Mouse (Mus musculus): ENCODE measurements around the gene Btbd7. TPM values are rescaled to one million over a fixed set of nuclear protein-coding genes. Genes with fewer than 3 reads are reported as not detected.

Btbd7 gene
- polyA plus RNA-seq, 1 experiment, result 0.10 TPM

DNA sequence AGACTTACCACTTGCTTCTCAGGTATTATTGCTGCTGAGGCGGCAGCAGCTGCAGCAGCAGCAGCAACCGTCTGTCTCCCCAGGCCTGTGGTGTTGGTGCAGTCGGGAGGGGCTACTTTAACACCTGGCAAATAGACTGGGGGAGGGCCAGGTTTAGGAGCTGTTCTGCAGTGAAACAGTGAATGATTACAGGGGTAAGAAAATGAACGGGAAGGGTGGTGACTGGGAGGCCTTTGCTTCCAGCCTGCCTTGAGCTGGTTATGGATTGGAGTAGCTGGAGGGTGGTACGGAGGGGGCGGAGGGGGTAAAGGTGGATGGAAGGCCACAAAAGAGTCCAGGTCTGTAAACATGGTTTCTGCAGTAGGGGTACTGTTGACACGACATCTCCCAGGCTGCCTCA is 90.3 kb downstream of the Btbd7 start:
- Histone ChIP-seq H3K9me3 (ENCODE audit: control insufficient read depth, low read length) (no peaks in the 10 kb centered on the region), H3K4me3 (replicated peaks) (no peak overlapping the region), H3K27me3 (ENCODE audit: control insufficient read depth) (no peaks in the 10 kb centered on the region), H3K4me1 (ENCODE audit: control insufficient read depth) (no peaks in the 10 kb centered on the region), H3K36me3 (ENCODE audit: control insufficient read depth) (peaks cover 89% of the 10 kb centered on the region)
- TF ChIP-seq TAL1 (IDR thresholded peaks at IDR 0.05; ENCODE audit: low read length), result no peak
- TF ChIP-seq GATA1 (IDR thresholded peaks at IDR 0.05; ENCODE audit: low read length), result no peak

GRCm38 (mm10) chr12:102785593-102785985 is 92.7 kb downstream of the Btbd7 start:
- H3K27me3 ChIP-seq (ENCODE audit: control insufficient read depth), result no peaks in the 10 kb centered on the region
- no peak overlapping the region for H3K4me3 ChIP-seq (replicated peaks)
- no peak for TF ChIP-seq GATA1 (IDR thresholded peaks at IDR 0.05; ENCODE audit: low read length)
- H3K36me3 ChIP-seq (ENCODE audit: control insufficient read depth), result peaks cover 86% of the 10 kb centered on the region
- H3K4me1 ChIP-seq (ENCODE audit: control insufficient read depth), result no peaks in the 10 kb centered on the region
- H3K9me3 ChIP-seq (ENCODE audit: control insufficient read depth, low read length), result no peaks in the 10 kb centered on the region

GRCm38 (mm10) chr12:102784899-102785592 is 93.2 kb downstream of the Btbd7 start:
- Histone ChIP-seq H3K27me3 (ENCODE audit: control insufficient read depth) (no peaks in the 10 kb centered on the region), H3K4me3 (replicated peaks) (no peak overlapping the region), H3K36me3 (ENCODE audit: control insufficient read depth) (peaks cover 82% of the 10 kb centered on the region), H3K9me3 (ENCODE audit: control insufficient read depth, low read length) (no peaks in the 10 kb centered on the region), H3K4me1 (ENCODE audit: control insufficient read depth) (no peaks in the 10 kb centered on the region)
- TF ChIP-seq TAL1 (IDR thresholded peaks at IDR 0.05; ENCODE audit: low read length) (no peak), GATA1 (IDR thresholded peaks at IDR 0.05; ENCODE audit: low read length) (no peak)

GRCm38 (mm10) chr12:102782841-102783240 is 95.4 kb downstream of the Btbd7 start:
- Histone ChIP-seq H3K36me3 (ENCODE audit: control insufficient read depth) (peaks cover 86% of the 10 kb centered on the region), H3K4me3 (replicated peaks) (no peak overlapping the region), H3K9me3 (ENCODE audit: control insufficient read depth, low read length) (no peaks in the 10 kb centered on the region), H3K4me1 (ENCODE audit: control insufficient read depth) (no peaks in the 10 kb centered on the region), H3K27me3 (ENCODE audit: control insufficient read depth) (no peaks in the 10 kb centered on the region)
- TF ChIP-seq GATA1 (IDR thresholded peaks at IDR 0.05; ENCODE audit: low read length) (no peak), TAL1 (IDR thresholded peaks at IDR 0.05; ENCODE audit: low read length) (no peak)

DNA sequence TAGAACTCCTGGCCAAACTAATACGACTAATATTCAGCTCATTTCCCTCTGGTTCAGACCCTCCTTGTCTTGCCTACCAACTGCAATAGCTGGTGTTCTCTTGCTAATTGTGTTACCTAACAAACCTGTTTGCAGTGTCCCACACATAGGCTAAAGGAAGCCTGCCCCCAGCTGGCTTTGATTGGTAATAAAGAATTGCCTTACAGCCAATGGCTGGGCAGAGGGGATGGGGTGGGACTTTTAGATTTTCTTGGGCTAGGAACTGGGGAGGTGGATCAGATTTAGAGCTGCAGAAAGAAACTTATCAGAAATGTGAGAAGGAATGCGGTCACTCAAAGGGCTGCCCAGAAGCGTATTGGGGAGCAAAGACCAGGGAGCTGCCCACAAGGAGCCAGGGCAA is 98.8 kb downstream of the Btbd7 start:
- no peak overlapping the region for H3K4me3 ChIP-seq (replicated peaks)
- no peaks in the 10 kb centered on the region for H3K4me1 ChIP-seq (ENCODE audit: control insufficient read depth)
- no peaks in the 10 kb centered on the region for H3K27me3 ChIP-seq (ENCODE audit: control insufficient read depth)
- peaks cover 87% of the 10 kb centered on the region for H3K36me3 ChIP-seq (ENCODE audit: control insufficient read depth)
- TF ChIP-seq GATA1 (IDR thresholded peaks at IDR 0.05; ENCODE audit: low read length), result no peak
- TF ChIP-seq TAL1 (IDR thresholded peaks at IDR 0.05; ENCODE audit: low read length), result no peak
- no peaks in the 10 kb centered on the region for H3K9me3 ChIP-seq (ENCODE audit: control insufficient read depth, low read length)

GRCm38 (mm10) chr12:102778151-102778550 is 100.1 kb downstream of the Btbd7 start:
- Histone ChIP-seq H3K4me3 (replicated peaks) (no peak overlapping the region), H3K4me1 (ENCODE audit: control insufficient read depth) (no peaks in the 10 kb centered on the region), H3K36me3 (ENCODE audit: control insufficient read depth) (peaks cover 87% of the 10 kb centered on the region), H3K27me3 (ENCODE audit: control insufficient read depth) (no peaks in the 10 kb centered on the region), H3K9me3 (ENCODE audit: control insufficient read depth, low read length) (no peaks in the 10 kb centered on the region)
- no peak for TF ChIP-seq GATA1 (IDR thresholded peaks at IDR 0.05; ENCODE audit: low read length)

DNA sequence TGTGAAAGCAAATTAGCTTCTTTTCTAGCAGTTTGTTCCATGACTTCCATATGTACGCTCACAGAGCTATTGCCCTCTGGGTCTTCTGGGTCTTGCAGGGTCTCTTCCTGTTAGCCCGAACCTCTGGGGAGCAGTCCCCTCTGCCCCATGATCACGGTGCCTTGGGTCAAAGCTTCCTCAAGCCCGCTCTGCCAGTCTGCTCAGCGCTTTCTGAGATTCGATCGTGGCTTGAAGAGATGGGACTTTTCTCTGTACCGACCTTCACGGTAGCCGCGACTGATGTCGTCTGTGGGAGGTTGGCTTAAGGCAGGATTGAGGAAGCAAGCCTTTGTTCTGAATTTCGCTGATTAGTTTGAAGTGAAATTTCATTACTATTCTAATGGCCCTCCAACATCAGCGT is 102.2 kb downstream of the Btbd7 start:
- Histone ChIP-seq H3K4me3 (replicated peaks) (no peak overlapping the region), H3K27me3 (ENCODE audit: control insufficient read depth) (no peaks in the 10 kb centered on the region), H3K9me3 (ENCODE audit: control insufficient read depth, low read length) (peaks cover 7% of the 10 kb centered on the region), H3K4me1 (ENCODE audit: control insufficient read depth) (no peaks in the 10 kb centered on the region), H3K36me3 (ENCODE audit: control insufficient read depth) (peaks cover 90% of the 10 kb centered on the region)
- TF ChIP-seq GATA1 (IDR thresholded peaks at IDR 0.05; ENCODE audit: low read length) (no peak), TAL1 (IDR thresholded peaks at IDR 0.05; ENCODE audit: low read length) (no peak)

GRCm38 (mm10) chr12:102772676-102773075 is 105.6 kb downstream of the Btbd7 start:
- Histone ChIP-seq H3K4me1 (ENCODE audit: control insufficient read depth) (no peaks in the 10 kb centered on the region), H3K27me3 (ENCODE audit: control insufficient read depth) (no peaks in the 10 kb centered on the region), H3K4me3 (replicated peaks) (no peak overlapping the region), H3K9me3 (ENCODE audit: control insufficient read depth, low read length) (peaks cover 7% of the 10 kb centered on the region), H3K36me3 (ENCODE audit: control insufficient read depth) (peaks cover 99% of the 10 kb centered on the region)
- TF ChIP-seq GATA1 (IDR thresholded peaks at IDR 0.05; ENCODE audit: low read length), result no peak

DNA sequence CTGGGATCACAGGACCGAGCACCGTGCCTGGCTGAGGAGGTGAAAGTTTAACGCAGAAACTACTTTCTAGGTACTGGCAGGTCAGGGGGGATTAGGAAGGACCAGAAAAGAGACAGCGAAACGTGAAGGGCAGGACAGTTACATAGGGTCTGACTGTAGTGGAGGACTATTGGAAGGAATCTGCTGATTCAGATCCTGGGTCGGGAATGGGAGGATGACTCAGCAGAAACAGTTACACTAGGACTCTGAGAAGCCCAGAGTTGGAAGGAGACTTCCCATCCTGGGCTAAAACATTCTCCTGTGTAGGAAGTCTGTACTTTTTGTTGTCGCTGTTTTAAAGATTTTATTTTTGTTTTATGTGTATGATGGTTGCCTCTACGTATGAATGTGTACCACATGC is 106.7 kb downstream of the Btbd7 start:
- H3K9me3 ChIP-seq (ENCODE audit: control insufficient read depth, low read length), result peaks cover 7% of the 10 kb centered on the region
- peaks cover 99% of the 10 kb centered on the region for H3K36me3 ChIP-seq (ENCODE audit: control insufficient read depth)
- no peaks in the 10 kb centered on the region for H3K27me3 ChIP-seq (ENCODE audit: control insufficient read depth)
- no peak overlapping the region for H3K4me3 ChIP-seq (replicated peaks)
- no peak for TF ChIP-seq GATA1 (IDR thresholded peaks at IDR 0.05; ENCODE audit: low read length)
- no peak for TF ChIP-seq TAL1 (IDR thresholded peaks at IDR 0.05; ENCODE audit: low read length)
- H3K4me1 ChIP-seq (ENCODE audit: control insufficient read depth), result no peaks in the 10 kb centered on the region; the same call in 1 of the 2 replicates

DNA sequence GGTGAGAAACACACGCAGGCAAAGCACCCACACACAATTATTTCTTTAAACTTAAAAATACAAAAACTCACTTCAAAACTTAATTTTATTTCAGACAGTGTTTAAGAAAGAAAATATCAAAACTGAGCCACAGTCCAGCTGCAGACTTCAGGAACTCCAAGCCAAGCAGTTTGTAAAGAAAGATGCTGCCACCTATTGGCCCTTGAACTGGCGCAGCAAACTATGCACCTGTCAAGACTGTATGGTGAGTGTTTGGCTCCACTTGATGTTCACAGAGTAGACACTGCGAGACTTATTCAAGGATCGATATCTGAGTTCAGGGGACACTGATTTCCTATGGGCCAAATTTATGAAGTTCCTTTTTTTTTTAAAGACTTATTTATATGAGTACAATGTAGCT is 109.3 kb downstream of the Btbd7 start:
- no peaks in the 10 kb centered on the region; the same call in 1 of the 2 replicates for H3K4me1 ChIP-seq (ENCODE audit: control insufficient read depth)
- H3K36me3 ChIP-seq (ENCODE audit: control insufficient read depth), result peaks cover 97% of the 10 kb centered on the region
- peaks cover 7% of the 10 kb centered on the region for H3K9me3 ChIP-seq (ENCODE audit: control insufficient read depth, low read length)
- no peak for TF ChIP-seq GATA1 (IDR thresholded peaks at IDR 0.05; ENCODE audit: low read length)
- TF ChIP-seq TAL1 (IDR thresholded peaks at IDR 0.05; ENCODE audit: low read length), result no peak
- H3K27me3 ChIP-seq (ENCODE audit: control insufficient read depth), result no peaks in the 10 kb centered on the region
- H3K4me3 ChIP-seq (replicated peaks), result no peak overlapping the region

Measured in erythroblast, embryonic 14.5 days (primary cell).